Mouse (Mus musculus): ENCODE data around the gene Antxr1. TPM values are rescaled to one million over a fixed set of nuclear protein-coding genes. Genes with fewer than 3 reads are reported as not detected.

Gene Antxr1
- total and polyA plus RNA-seq, 3 experiments: 0.16 to 0.23 (median 0.21) TPM

GRCm38 (mm10) chr6:87230041-87230440 lies 105.6 kb downstream of the Antxr1 start:
- in situ Hi-C loops (cut with MboI; ENCODE audit: low pct_ligation_motif_present, low pct_unique_long_range_greater_than_20kb, low sequenced_read_pairs) (no loop called here), dilution Hi-C loops (cut with MboI; ENCODE audit: extremely low pct_ligation_motif_present, extremely low pct_unique_long_range_greater_than_20kb, low sequenced_read_pairs) (no loop called here)
- peaks cover 7% of the 10 kb centered on the region for H3K9me3 ChIP-seq (replicated peaks; ENCODE audit: low read length)
- TF ChIP-seq ETS1 (conservative IDR thresholded peaks at IDR 0.05; ENCODE audit: low read depth, low read length) (no peak), GABPA (IDR thresholded peaks at IDR 0.05; ENCODE audit: insufficient replicate concordance, low read depth, low read length) (no peak), PAX5 (IDR thresholded peaks at IDR 0.05; ENCODE audit: low read length) (no peak), ZC3H11A (IDR thresholded peaks at IDR 0.05; ENCODE audit: low read depth, low read length) (no peak), USF1 (IDR thresholded peaks at IDR 0.05; ENCODE audit: low read depth, low read length) (no peak), MAFK (IDR thresholded peaks at IDR 0.05; ENCODE audit: insufficient replicate concordance, low read length) (no peak), MAZ (IDR thresholded peaks at IDR 0.05; ENCODE audit: low read depth, low read length) (no peak), RAD21 (IDR thresholded peaks at IDR 0.05; ENCODE audit: low read depth, low read length) (no peak), ZMIZ1 (IDR thresholded peaks at IDR 0.05; ENCODE audit: low read depth, low read length) (no peak), SIN3A (IDR thresholded peaks at IDR 0.05; ENCODE audit: low read length) (no peak), BHLHE40 (IDR thresholded peaks at IDR 0.05; ENCODE audit: low read depth, low read length) (no peak), ELF1 (IDR thresholded peaks at IDR 0.05; ENCODE audit: low read depth, low read length) (no peak), JUND (conservative IDR thresholded peaks at IDR 0.05; ENCODE audit: low read depth, low read length) (no peak), UBTF (IDR thresholded peaks at IDR 0.05; ENCODE audit: low read depth, low read length) (no peak)
- no peak overlapping the region for H3K4me2 ChIP-seq (ENCODE audit: insufficient read depth, low read depth, poor library complexity, severe bottlenecking)
- no peak overlapping the region for H3K27ac ChIP-seq (ENCODE audit: insufficient read depth, low read depth)
- H3K4me3 ChIP-seq (replicated peaks in 1 of 3; ENCODE audit: low read depth in 2 of 3, low read length in 2 of 3, poor library complexity in 1 of 3): no peak overlapping the region
- H3K4me1 ChIP-seq (ENCODE audit: control insufficient read depth in 1 of 2, insufficient read depth in 2 of 2): peaks cover 0 to 3% of the 10 kb centered on the region in 2 experiments; a peak in 2 of 4 replicates
- no peaks in the 10 kb centered on the region for H3K79me2 ChIP-seq (replicated peaks; ENCODE audit: control insufficient read depth, extremely low read depth, insufficient read depth, poor library complexity, severe bottlenecking)
- DNase-seq (ENCODE audit: extremely low read depth): no peak
- H3K36me3 ChIP-seq (replicated peaks in 1 of 2; ENCODE audit: control insufficient read depth in 1 of 2, insufficient read depth in 1 of 2, low read length in 1 of 2): no peaks in the 10 kb centered on the region
- H3K27me3 ChIP-seq (replicated peaks): no peaks in the 10 kb centered on the region
- no peak overlapping the region for H3K9ac ChIP-seq (ENCODE audit: insufficient read depth, low read depth)

GRCm38 (mm10) chr6:87227940-87228339 lies 107.7 kb downstream of the Antxr1 start:
- TF ChIP-seq SIN3A (IDR thresholded peaks at IDR 0.05; ENCODE audit: low read length) (no peak), TBP (conservative IDR thresholded peaks at IDR 0.05; ENCODE audit: low read depth, low read length) (no peak), RCOR1 (conservative IDR thresholded peaks at IDR 0.05; ENCODE audit: low read depth, low read length) (no peak), USF2 (conservative IDR thresholded peaks at IDR 0.05; ENCODE audit: low read depth, low read length) (no peak), CHD2 (IDR thresholded peaks at IDR 0.05; ENCODE audit: low read length) (no peak), MYC (IDR thresholded peaks at IDR 0.05; ENCODE audit: low read depth, low read length) (no peak), JUN (IDR thresholded peaks at IDR 0.05; ENCODE audit: insufficient read depth, low read depth, low read length) (no peak), GABPA (IDR thresholded peaks at IDR 0.05; ENCODE audit: insufficient replicate concordance, low read depth, low read length) (no peak), EP300 (IDR thresholded peaks at IDR 0.05; ENCODE audit: low read length) (no peak), MXI1 (IDR thresholded peaks at IDR 0.05; ENCODE audit: low read depth, low read length) (no peak), PAX5 (IDR thresholded peaks at IDR 0.05; ENCODE audit: low read length) (no peak), TCF12 (IDR thresholded peaks at IDR 0.05; ENCODE audit: low read depth, low read length) (no peak)
- no peak for DNase-seq (ENCODE audit: extremely low read depth)
- Histone ChIP-seq H3K36me3 (replicated peaks in 1 of 2; ENCODE audit: control insufficient read depth in 1 of 2, insufficient read depth in 1 of 2, low read length in 1 of 2) (no peaks in the 10 kb centered on the region), H3K27me3 (replicated peaks) (no peaks in the 10 kb centered on the region), H3K9ac (ENCODE audit: insufficient read depth, low read depth) (no peak overlapping the region), H3K4me1 (ENCODE audit: control insufficient read depth in 1 of 2, insufficient read depth in 2 of 2) (peaks cover 0 to 3% of the 10 kb centered on the region in 2 experiments; a peak in 2 of 4 replicates), H3K4me3 (replicated peaks in 1 of 3; ENCODE audit: low read depth in 2 of 3, low read length in 2 of 3, poor library complexity in 1 of 3) (no peak overlapping the region), H3K27ac (ENCODE audit: insufficient read depth, low read depth) (no peak overlapping the region), H3K9me3 (replicated peaks; ENCODE audit: low read length) (peaks cover 2% of the 10 kb centered on the region), H3K4me2 (ENCODE audit: insufficient read depth, low read depth, poor library complexity, severe bottlenecking) (no peak overlapping the region), H3K79me2 (replicated peaks; ENCODE audit: control insufficient read depth, extremely low read depth, insufficient read depth, poor library complexity, severe bottlenecking) (no peaks in the 10 kb centered on the region)
- dilution Hi-C loops (cut with MboI; ENCODE audit: extremely low pct_ligation_motif_present, extremely low pct_unique_long_range_greater_than_20kb, low sequenced_read_pairs) (no loop called here), in situ Hi-C loops (cut with MboI; ENCODE audit: low pct_ligation_motif_present, low pct_unique_long_range_greater_than_20kb, low sequenced_read_pairs) (no loop called here)
